ENCODE assay signal across 16 mouse cellular contexts in genomic region chr2:30214745-30215144, GRCm38 (mm10). TPM values are rescaled to one million over a fixed set of nuclear protein-coding genes. Genes with fewer than 3 reads are reported as not detected.
DNase-seq lines count a peak whose midpoint lies in the region; ATAC-seq and TF ChIP-seq lines count a peak whose summit lies in the region.
"Had no signal": no experiment of that assay in that cellular context is flagged by ENCODE, and none has a peak within 500 bp of the region (broad histone marks: within the 10 kb centered on the region; RNA-seq: fewer than 3 reads in every experiment).

No protein-coding gene starts in this region.

- H3K27me3 ChIP-seq in heart, embryonic 10.5 days (ENCODE audit: insufficient read depth, poor library complexity, severe bottlenecking): no peaks in the 10 kb centered on the region
- no peaks in the 10 kb centered on the region for H3K27me3 ChIP-seq in liver, postnatal 0 days (ENCODE audit: insufficient read depth, low read length)
- H3K27me3 ChIP-seq in lung, embryonic 14.5 days (ENCODE audit: insufficient read depth, low read length): no peaks in the 10 kb centered on the region
- H3K27me3 ChIP-seq: forebrain, embryonic 12.5 days; heart, embryonic 13.5 days had no signal

- no peak overlapping the region for H3K4me3 ChIP-seq in heart, embryonic 10.5 days
- no peak overlapping the region for H3K4me3 ChIP-seq in liver, postnatal 0 days (ENCODE audit: low read depth, low read length)
- no peak overlapping the region for H3K4me3 ChIP-seq in lung, embryonic 14.5 days (ENCODE audit: low read depth, low read length)
- H3K4me3 ChIP-seq: forebrain, embryonic 12.5 days; heart, embryonic 13.5 days; megakaryocyte, embryonic 14.5 days; myocyte had no signal

- H3K9me3 ChIP-seq in heart, embryonic 10.5 days: no peaks in the 10 kb centered on the region
- no peaks in the 10 kb centered on the region for H3K9me3 ChIP-seq in liver, postnatal 0 days (ENCODE audit: low read length)
- no peaks in the 10 kb centered on the region for H3K9me3 ChIP-seq in lung, embryonic 14.5 days (ENCODE audit: low read depth, low read length)
- H3K9me3 ChIP-seq: forebrain, embryonic 12.5 days; heart, embryonic 13.5 days had no signal

- TF ChIP-seq EP300 in liver, postnatal 0 days (IDR thresholded peaks at IDR 0.05; ENCODE audit: low read depth): no peak

- no peak overlapping the region for H3K9ac ChIP-seq in liver, postnatal 0 days (replicated peaks)
- no peak overlapping the region for H3K9ac ChIP-seq in lung, embryonic 14.5 days
- H3K9ac ChIP-seq: forebrain, embryonic 12.5 days; heart, embryonic 13.5 days had no signal

- no peak for DNase-seq in heart, embryonic 10.5 days (ENCODE audit: low spot score)
- no peak for DNase-seq in heart, postnatal 36 days
- DNase-seq in liver, postnatal 0 days: no peak
- DNase-seq in liver: no peak
- peak; percentile 8 for DNase-seq in lung, embryonic 14.5 days
- peak; percentile 48 for DNase-seq in yolk sac, embryonic 10.5 days (ENCODE audit: low spot score)
- DNase-seq in cerebellum, adult 9-11 months: no peak
- DNase-seq: adrenal gland, adult 8-10 months; cerebellum, adult 2 months; gastrocnemius, postnatal 14 days; kidney, adult 11 months; midbrain, embryonic 14.5 days had no signal

- H3K27ac ChIP-seq in heart, embryonic 10.5 days: 0 out of 2 replicates have a peak overlapping the region, but pooled peaks have one; percentile 44
- H3K27ac ChIP-seq in liver, postnatal 0 days (ENCODE audit: low read depth): peak overlapping the region; percentile 72
- no peak overlapping the region for H3K27ac ChIP-seq in lung, embryonic 14.5 days (ENCODE audit: low read depth)
- H3K27ac ChIP-seq: forebrain, embryonic 12.5 days; heart, embryonic 13.5 days had no signal

- no peak for TF ChIP-seq CTCF in liver, postnatal 0 days (IDR thresholded peaks at IDR 0.05; ENCODE audit: low read depth)
- TF ChIP-seq CTCF in lung, embryonic 14.5 days (IDR thresholded peaks at IDR 0.05; ENCODE audit: low read depth): no peak

- 87% methylated on average over 3 of the region's 3 CpGs for WGBS in heart, embryonic 10.5 days
- 83% methylated on average over 3 of the region's 3 CpGs for WGBS in liver, postnatal 0 days (ENCODE audit: insufficient replicate concordance)
- WGBS in lung, embryonic 14.5 days: 82% methylated on average over 3 of the region's 3 CpGs

- no peak overlapping the region for H3K4me2 ChIP-seq in liver, postnatal 0 days (ENCODE audit: low read depth, low read length)
- H3K4me2 ChIP-seq in lung, embryonic 14.5 days: no peak overlapping the region
- H3K4me2 ChIP-seq: forebrain, embryonic 12.5 days; heart, embryonic 13.5 days had no signal

- H3K4me1 ChIP-seq in heart, embryonic 10.5 days: no peaks in the 10 kb centered on the region
- H3K4me1 ChIP-seq in liver, postnatal 0 days (ENCODE audit: insufficient read depth): peaks cover 14% of the 10 kb centered on the region
- H3K4me1 ChIP-seq in lung, embryonic 14.5 days (ENCODE audit: insufficient read depth): no peaks in the 10 kb centered on the region
- H3K4me1 ChIP-seq: forebrain, embryonic 12.5 days; heart, embryonic 13.5 days had no signal

- intact Hi-C loops in heart, postnatal 36 days (cut with DNase I): no loop called here

- no peaks in the 10 kb centered on the region for H3K36me3 ChIP-seq in heart, embryonic 10.5 days
- no peaks in the 10 kb centered on the region for H3K36me3 ChIP-seq in liver, postnatal 0 days (replicated peaks; ENCODE audit: insufficient read depth, low read length)
- H3K36me3 ChIP-seq in lung, embryonic 14.5 days (ENCODE audit: insufficient read depth): no peaks in the 10 kb centered on the region
- H3K36me3 ChIP-seq: forebrain, embryonic 12.5 days; heart, embryonic 13.5 days had no signal

- ATAC-seq in liver, postnatal 0 days: no peak
- ATAC-seq in lung, embryonic 14.5 days (ENCODE audit: insufficient read depth): no peak

RNA-seq across cellular contexts. Expression of gene Kyat1, which starts 9.1 kb away (rescaled TPM):
- 12.8 and 17.2 TPM in 2 replicates for polyA plus RNA-seq in heart, embryonic 10.5 days (2016; fragmentation: Nextera tagmentation; extraction: Ambion mirVana)
- total RNA-seq in heart, postnatal 36 days (2021): 10 to 100 TPM; 40.9 to 42.8 TPM
- polyA plus RNA-seq in liver, postnatal 0 days (2015; fragmentation: Nextera tagmentation; extraction: Ambion mirVana): 32.2 and 32.3 TPM in 2 replicates
- 7.6 and 8.7 TPM in 2 replicates for polyA plus RNA-seq in lung, embryonic 14.5 days (2014; fragmentation: Nextera tagmentation; extraction: Ambion mirVana)

RNA-seq across cellular contexts. Expression of gene Lrrc8a, which starts 22.8 kb away (rescaled TPM):
- 20.2 and 34.4 TPM in 2 replicates for polyA plus RNA-seq in heart, embryonic 10.5 days (2016; fragmentation: Nextera tagmentation; extraction: Ambion mirVana)
- 10 to 100 TPM; 56.7 to 67.8 TPM for total RNA-seq in heart, postnatal 36 days (2021)
- 18.6 and 20.3 TPM in 2 replicates for polyA plus RNA-seq in liver, postnatal 0 days (2015; fragmentation: Nextera tagmentation; extraction: Ambion mirVana)
- 43.9 and 44.4 TPM in 2 replicates for polyA plus RNA-seq in lung, embryonic 14.5 days (2014; fragmentation: Nextera tagmentation; extraction: Ambion mirVana)

RNA-seq across cellular contexts. Expression of gene Gm28035, which starts 25.6 kb away (rescaled TPM):
- polyA plus RNA-seq in heart, embryonic 10.5 days (2016; fragmentation: Nextera tagmentation; extraction: Ambion mirVana): 0.14 and 0.19 TPM in 2 replicates
- 1 to 10 TPM; 4.5 to 5.5 TPM for total RNA-seq in heart, postnatal 36 days (2021)
- 0.14 and 0.18 TPM in 2 replicates for polyA plus RNA-seq in liver, postnatal 0 days (2015; fragmentation: Nextera tagmentation; extraction: Ambion mirVana)
- polyA plus RNA-seq in lung, embryonic 14.5 days (2014; fragmentation: Nextera tagmentation; extraction: Ambion mirVana): 0.20 and 0.23 TPM in 2 replicates

RNA-seq across cellular contexts. Expression of gene Spout1, which starts 36.5 kb away (rescaled TPM):
- polyA plus RNA-seq in heart, embryonic 10.5 days (2016; fragmentation: Nextera tagmentation; extraction: Ambion mirVana): 52.1 and 72.0 TPM in 2 replicates
- total RNA-seq in heart, postnatal 36 days (2021): 1 to 10 TPM; 5.8 to 6.0 TPM
- polyA plus RNA-seq in liver, postnatal 0 days (2015; fragmentation: Nextera tagmentation; extraction: Ambion mirVana): 12.8 and 13.7 TPM in 2 replicates
- polyA plus RNA-seq in lung, embryonic 14.5 days (2014; fragmentation: Nextera tagmentation; extraction: Ambion mirVana): 67.1 and 72.6 TPM in 2 replicates

RNA-seq across cellular contexts. Expression of gene Endog, which starts 43.5 kb away (rescaled TPM):
- 31.3 and 32.5 TPM in 2 replicates for polyA plus RNA-seq in heart, embryonic 10.5 days (2016; fragmentation: Nextera tagmentation; extraction: Ambion mirVana)
- total RNA-seq in heart, postnatal 36 days (2021): 10 to 100 TPM; 91.8 to 92.4 TPM
- 51.2 and 56.3 TPM in 2 replicates for polyA plus RNA-seq in liver, postnatal 0 days (2015; fragmentation: Nextera tagmentation; extraction: Ambion mirVana)
- 18.4 and 19.7 TPM in 2 replicates for polyA plus RNA-seq in lung, embryonic 14.5 days (2014; fragmentation: Nextera tagmentation; extraction: Ambion mirVana)

Comparison
In these comparisons a context has a peak if more than half of its experiments do, and no peak if none do; other contexts are left out.
1. DNase-seq: peak in lung, embryonic 14.5 days (single experiment) and yolk sac, embryonic 10.5 days (single experiment); none in heart, embryonic 10.5 days (single experiment), heart, postnatal 36 days (0 of 2), liver, postnatal 0 days (single experiment), liver (single experiment) and cerebellum, adult 9-11 months (single experiment).